Mouse (Mus musculus): Measurements from ENCODE around the gene Smarcd2. TPM values are rescaled to one million over a fixed set of nuclear protein-coding genes. Genes with fewer than 3 reads are reported as not detected.

The Smarcd2 gene
- polyA plus RNA-seq, 1 experiment: 76.9 TPM

DNA sequence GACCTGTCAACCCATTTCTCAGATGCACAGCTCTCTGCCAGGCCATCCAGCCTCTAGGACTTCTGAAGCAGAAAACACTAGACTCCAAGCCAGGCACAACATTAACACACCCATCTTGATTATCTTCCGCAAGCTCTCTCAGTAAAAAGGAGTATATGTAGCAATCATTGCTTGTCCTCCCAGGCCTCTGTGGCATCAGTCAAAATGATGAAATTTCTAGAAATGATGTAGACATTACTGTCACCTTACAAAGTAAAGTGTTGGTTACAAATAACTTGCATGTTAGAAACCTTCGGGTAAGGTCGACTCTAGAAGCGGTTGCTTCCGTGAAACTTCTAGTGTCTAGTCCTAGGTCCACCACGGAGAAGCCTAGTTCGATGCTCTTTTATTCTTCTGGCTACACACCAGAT is 57.3 kb downstream of the Smarcd2 start:
- Histone ChIP-seq H3K27ac (ENCODE audit: control insufficient read depth, insufficient read depth, low read depth, low read length, poor library complexity) (no peak overlapping the region), H3K4me1 (ENCODE audit: control insufficient read depth, insufficient read depth, low read length) (peaks cover 1% of the 10 kb centered on the region; the same call in 1 of the 2 replicates), H3K4me3 (replicated peaks; ENCODE audit: control insufficient read depth, low read depth, low read length) (peak overlapping the region; percentile 97)
- no peak for TF ChIP-seq POLR2A (IDR thresholded peaks at IDR 0.05; ENCODE audit: borderline replicate concordance, control insufficient read depth, low read depth, low read length)
- WGBS: 6% methylated on average over 7 of the region's 7 CpGs

DNA sequence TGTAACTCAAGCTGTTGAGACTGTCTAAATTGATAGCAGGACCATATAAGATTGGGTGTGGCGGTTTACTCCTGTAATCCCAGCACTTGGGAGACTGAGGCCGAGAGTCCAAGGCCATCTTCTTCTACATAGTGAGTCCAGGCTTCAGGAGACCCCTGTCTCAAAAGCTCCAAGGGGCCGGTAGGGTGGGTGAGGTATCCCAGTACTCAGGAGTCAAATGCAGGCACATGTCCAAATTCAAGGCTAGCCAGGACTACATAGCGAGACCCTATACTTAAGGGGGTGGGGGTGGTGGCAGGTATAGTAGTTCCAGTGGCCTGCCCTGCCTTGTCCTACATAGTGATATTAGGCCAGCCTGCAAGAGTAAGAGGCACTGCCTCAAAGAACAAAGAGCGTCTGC is 57.9 kb downstream of the Smarcd2 start:
- 80% methylated on average over 5 of the region's 5 CpGs for WGBS
- TF ChIP-seq CTCF (IDR thresholded peaks at IDR 0.05; ENCODE audit: control insufficient read depth, insufficient read depth, low read length): no peak
- TF ChIP-seq POLR2A (IDR thresholded peaks at IDR 0.05; ENCODE audit: borderline replicate concordance, control insufficient read depth, low read depth, low read length): no peak
- Histone ChIP-seq H3K4me1 (ENCODE audit: control insufficient read depth, insufficient read depth, low read length) (peaks cover 1% of the 10 kb centered on the region; the same call in 1 of the 2 replicates), H3K4me3 (replicated peaks; ENCODE audit: control insufficient read depth, low read depth, low read length) (no peak overlapping the region), H3K27ac (ENCODE audit: control insufficient read depth, insufficient read depth, low read depth, low read length, poor library complexity) (no peak overlapping the region)

Other genes starting within 250 kb of the Smarcd2 start
- 15.9 and 16.9 TPM in 2 replicates for gene Dcaf7, start 236.1 kb downstream of the Smarcd2 start, polyA plus RNA-seq (2011; ENCODE audit: insufficient read depth, insufficient read length, low replicate concordance, missing spikeins)
- gene Taco1, start 206.9 kb downstream of the Smarcd2 start, polyA plus RNA-seq (2011; ENCODE audit: insufficient read depth, insufficient read length, low replicate concordance, missing spikeins): 6.6 and 11.8 TPM in 2 replicates
- 7.3 and 14.4 TPM in 2 replicates for gene Map3k3, start 188.4 kb downstream of the Smarcd2 start, polyA plus RNA-seq (2011; ENCODE audit: insufficient read depth, insufficient read length, low replicate concordance, missing spikeins)
- gene Gm10840, start 112.1 kb downstream of the Smarcd2 start, polyA plus RNA-seq (2011; ENCODE audit: insufficient read depth, insufficient read length, low replicate concordance, missing spikeins): not detected in 2 replicates
- gene Limd2, start 112.1 kb downstream of the Smarcd2 start, polyA plus RNA-seq (2011; ENCODE audit: insufficient read depth, insufficient read length, low replicate concordance, missing spikeins): 45.8 and 98.2 TPM in 2 replicates
- 9.2 and 21.7 TPM in 2 replicates for gene Strada, start 70.8 kb downstream of the Smarcd2 start, polyA plus RNA-seq (2011; ENCODE audit: insufficient read depth, insufficient read length, low replicate concordance, missing spikeins)
- 24.4 and 27.9 TPM in 2 replicates for gene Ccdc47, start 56.6 kb downstream of the Smarcd2 start, polyA plus RNA-seq (2011; ENCODE audit: insufficient read depth, insufficient read length, low replicate concordance, missing spikeins)
- gene Ddx42, start 56.0 kb downstream of the Smarcd2 start, polyA plus RNA-seq (2011; ENCODE audit: insufficient read depth, insufficient read length, low replicate concordance, missing spikeins): 20.2 and 33.5 TPM in 2 replicates
- 27.2 and 48.5 TPM in 2 replicates for gene Ftsj3, start 16.9 kb downstream of the Smarcd2 start, polyA plus RNA-seq (2011; ENCODE audit: insufficient read depth, insufficient read length, low replicate concordance, missing spikeins)
- 74.3 and 96.0 TPM in 2 replicates for gene Psmc5, start 16.8 kb downstream of the Smarcd2 start, polyA plus RNA-seq (2011; ENCODE audit: insufficient read depth, insufficient read length, low replicate concordance, missing spikeins)
- gene Tcam1, start 3.7 kb upstream of the Smarcd2 start, polyA plus RNA-seq (2011; ENCODE audit: insufficient read depth, insufficient read length, low replicate concordance, missing spikeins): not detected in 2 replicates
- not detected in 2 replicates for gene Gh, start 28.9 kb upstream of the Smarcd2 start, polyA plus RNA-seq (2011; ENCODE audit: insufficient read depth, insufficient read length, low replicate concordance, missing spikeins)
- 130 and 270 TPM in 2 replicates for gene Cd79b, start 41.8 kb upstream of the Smarcd2 start, polyA plus RNA-seq (2011; ENCODE audit: insufficient read depth, insufficient read length, low replicate concordance, missing spikeins)
- gene Scn4a, start 80.3 kb upstream of the Smarcd2 start, polyA plus RNA-seq (2011; ENCODE audit: insufficient read depth, insufficient read length, low replicate concordance, missing spikeins): 0.63 and 1.6 TPM in 2 replicates
- not detected in 2 replicates for gene Prr29, start 92.5 kb upstream of the Smarcd2 start, polyA plus RNA-seq (2011; ENCODE audit: insufficient read depth, insufficient read length, low replicate concordance, missing spikeins)
- gene Icam2, start 115.1 kb upstream of the Smarcd2 start, polyA plus RNA-seq (2011; ENCODE audit: insufficient read depth, insufficient read length, low replicate concordance, missing spikeins): 6.2 and 23.4 TPM in 2 replicates
- 4.4 and 13.4 TPM in 2 replicates for gene Ern1, start 214.9 kb upstream of the Smarcd2 start, polyA plus RNA-seq (2011; ENCODE audit: insufficient read depth, insufficient read length, low replicate concordance, missing spikeins)

Measured in bone marrow, adult 2 months (tissue).